Mouse (Mus musculus) midbrain, embryonic 11.5 days (tissue): ENCODE data around the gene Egfr. TPM values are rescaled to one million over a fixed set of nuclear protein-coding genes. Genes with fewer than 3 reads are reported as not detected.

Source experiments
- ATAC-seq: fragments of 200-750 bp; cut with Nextera tagmentation; 2 replicates; pipeline ENCODE4 v1.8.0; 2017; ENCODE audit warnings: moderate TSS enrichment, moderate library complexity; ENCODE audit not compliant: low FRiP score
- DNase-seq: peaks from one replicate; pipeline ENCODE4 v3.0.0; 2015; ENCODE audit warnings: low spot score; ENCODE audit errors: missing footprints
- H3K27ac ChIP-seq: fragments of 300-500 bp; sonication (generic); 2 replicates; pipeline ENCODE4 v1.5.1; 2014; ENCODE audit warnings: low read depth, low read length
- H3K27me3 ChIP-seq: fragments of 300-500 bp; sonication (generic); 2 replicates; pipeline ENCODE4 v1.6.1; 2014; ENCODE audit warnings: mild to moderate bottlenecking, low read length, moderate library complexity, mixed read lengths; ENCODE audit not compliant: control insufficient read depth, insufficient read depth
- H3K36me3 ChIP-seq: fragments of 300-500 bp; sonication (generic); 2 replicates; pipeline ENCODE4 v1.6.1; 2014; ENCODE audit warnings: mild to moderate bottlenecking, low read length, moderate library complexity, mixed read lengths; ENCODE audit not compliant: control insufficient read depth, insufficient read depth
- H3K4me1 ChIP-seq: fragments of 300-500 bp; sonication (generic); 2 replicates; pipeline ENCODE4 v1.6.1; 2014; ENCODE audit warnings: low read length; ENCODE audit not compliant: control insufficient read depth, insufficient read depth
- H3K4me2 ChIP-seq: fragments of 300-500 bp; sonication (generic); 2 replicates; pipeline ENCODE4 v1.6.1; 2014; ENCODE audit warnings: mild to moderate bottlenecking, moderate library complexity
- H3K4me3 ChIP-seq: fragments of 300-500 bp; sonication (generic); 2 replicates; pipeline ENCODE4 v1.5.1; 2014; ENCODE audit warnings: low read depth, low read length
- H3K9ac ChIP-seq: fragments of 300-500 bp; sonication (generic); 2 replicates; pipeline ENCODE4 v1.6.1; 2014; ENCODE audit warnings: low read length
- H3K9me3 ChIP-seq: fragments of 300-500 bp; sonication (generic); 2 replicates; pipeline ENCODE4 v1.6.1; 2016; ENCODE audit warnings: low read length; ENCODE audit not compliant: control insufficient read depth
- WGBS: fragments of 180-500 bp; shearing (Covaris S2); extraction: QIAGEN DNeasy Blood & Tissue Kit; methylation state at CpG from one replicate; pipeline ENCODE4 v1.1.7; 2014; 5-methylcytosine and 5-hydroxymethylcytosine counted together
- polyA plus RNA-seq: library from polyadenylated mRNA; unstranded; fragments of >200 nt; fragmentation: Nextera tagmentation; extraction: Ambion mirVana; gene quantifications from 2 replicates; pipeline ENCODE4 v1.2.1, GENCODE M21; 2014

Egfr gene
- polyA plus RNA-seq, 1 experiment from 2014 or later: 4.5 TPM

GRCm38 (mm10) chr11:16863547-16863946 lies 111.5 kb downstream of the Egfr start:
- Histone ChIP-seq H3K9me3 (no peaks in the 10 kb centered on the region), H3K4me1 (no peaks in the 10 kb centered on the region), H3K4me3 (no peak overlapping the region), H3K9ac (no peak overlapping the region), H3K27me3 (no peaks in the 10 kb centered on the region), H3K4me2 (no peak overlapping the region), H3K36me3 (no peaks in the 10 kb centered on the region), H3K27ac (no peak overlapping the region)
- ATAC-seq: no peak
- DNase-seq: no peak

DNA sequence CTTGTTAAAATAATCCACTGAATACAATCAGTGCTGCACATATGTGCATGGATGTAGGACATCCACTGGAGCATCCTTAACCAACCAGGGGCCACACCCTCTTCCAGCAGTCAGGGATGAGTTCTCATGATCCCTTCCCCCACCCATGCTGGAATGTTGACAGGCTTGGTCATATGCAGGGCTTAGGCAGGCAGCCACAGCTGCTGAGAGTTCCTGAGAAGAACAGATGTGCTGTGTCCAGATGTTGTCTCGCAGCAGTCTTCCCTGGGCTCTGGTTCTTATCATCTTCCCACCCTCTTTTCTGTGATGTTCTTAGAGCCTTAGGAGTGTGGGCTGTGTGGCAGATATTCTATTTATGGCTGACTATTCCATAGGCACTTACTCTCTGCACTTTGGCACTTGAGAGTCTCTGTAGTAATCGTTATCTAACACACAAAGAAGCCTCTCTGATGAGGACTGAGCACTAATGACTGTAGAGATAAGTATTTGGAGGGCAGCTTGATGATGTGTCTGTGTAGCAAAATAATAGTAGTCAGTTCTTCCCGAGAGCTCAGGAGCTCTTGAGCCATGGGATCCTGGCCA lies 113.1 kb downstream of the Egfr start:
- Histone ChIP-seq H3K9ac (no peak overlapping the region), H3K9me3 (no peaks in the 10 kb centered on the region), H3K27ac (no peak overlapping the region), H3K4me1 (no peaks in the 10 kb centered on the region), H3K36me3 (no peaks in the 10 kb centered on the region), H3K4me2 (no peak overlapping the region), H3K27me3 (no peaks in the 10 kb centered on the region), H3K4me3 (no peak overlapping the region)
- 86% methylated on average over 3 of the region's 3 CpGs for WGBS
- DNase-seq: no peak
- no peak for ATAC-seq

DNA sequence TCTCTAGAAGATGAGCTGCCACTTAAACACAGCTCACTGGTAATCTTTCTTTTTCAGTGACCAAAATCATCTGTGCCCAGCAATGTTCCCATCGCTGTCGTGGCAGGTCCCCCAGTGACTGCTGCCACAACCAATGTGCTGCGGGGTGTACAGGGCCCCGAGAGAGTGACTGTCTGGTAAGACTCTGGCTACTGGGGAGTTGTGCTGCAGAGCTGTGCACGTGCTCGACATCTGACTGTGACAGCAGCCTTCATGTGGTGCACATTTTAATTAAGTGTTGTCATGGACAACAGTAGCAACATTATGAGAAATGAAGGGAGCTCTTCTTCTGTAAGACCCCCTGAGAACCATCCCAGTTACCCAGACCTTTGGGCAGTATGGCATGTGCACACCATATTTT lies 116.0 kb downstream of the Egfr start:
- no peaks in the 10 kb centered on the region for H3K4me1 ChIP-seq
- no peak overlapping the region for H3K27ac ChIP-seq
- H3K4me3 ChIP-seq: no peak overlapping the region
- WGBS: 65% methylated on average over 6 of the region's 6 CpGs
- no peak overlapping the region for H3K9ac ChIP-seq
- H3K9me3 ChIP-seq: no peaks in the 10 kb centered on the region
- H3K4me2 ChIP-seq: no peak overlapping the region
- H3K27me3 ChIP-seq: no peaks in the 10 kb centered on the region
- DNase-seq (no peak), ATAC-seq (no peak)
- H3K36me3 ChIP-seq: no peaks in the 10 kb centered on the region

- no peaks in the 10 kb centered on the region for H3K9me3 ChIP-seq
- H3K27me3 ChIP-seq: no peaks in the 10 kb centered on the region
- no peak overlapping the region for H3K27ac ChIP-seq
- no peak overlapping the region for H3K4me3 ChIP-seq
- no peak for DNase-seq
- H3K9ac ChIP-seq: no peak overlapping the region
- WGBS: 40% methylated on average over 2 of the region's 2 CpGs
- ATAC-seq: no peak
- no peaks in the 10 kb centered on the region for H3K4me1 ChIP-seq
- H3K36me3 ChIP-seq: no peaks in the 10 kb centered on the region
- H3K4me2 ChIP-seq: no peak overlapping the region
Measured at GRCm38 (mm10) chr11:16869506-16869905, 117.5 kb downstream of the Egfr start.

GRCm38 (mm10) chr11:16871120-16871519 lies 119.1 kb downstream of the Egfr start:
- Histone ChIP-seq H3K4me2 (no peak overlapping the region), H3K27ac (no peak overlapping the region), H3K27me3 (no peaks in the 10 kb centered on the region), H3K4me1 (no peaks in the 10 kb centered on the region), H3K4me3 (no peak overlapping the region), H3K36me3 (no peaks in the 10 kb centered on the region), H3K9ac (no peak overlapping the region), H3K9me3 (no peaks in the 10 kb centered on the region)
- 64% methylated on average over 5 of the region's 5 CpGs for WGBS
- ATAC-seq: peak; percentile 22; the same call in 1 of the 2 replicates
- DNase-seq: no peak

GRCm38 (mm10) chr11:16877676-16878378 lies 125.8 kb downstream of the Egfr start:
- no peaks in the 10 kb centered on the region for H3K9me3 ChIP-seq
- 63% methylated on average over 9 of the region's 9 CpGs for WGBS

DNA sequence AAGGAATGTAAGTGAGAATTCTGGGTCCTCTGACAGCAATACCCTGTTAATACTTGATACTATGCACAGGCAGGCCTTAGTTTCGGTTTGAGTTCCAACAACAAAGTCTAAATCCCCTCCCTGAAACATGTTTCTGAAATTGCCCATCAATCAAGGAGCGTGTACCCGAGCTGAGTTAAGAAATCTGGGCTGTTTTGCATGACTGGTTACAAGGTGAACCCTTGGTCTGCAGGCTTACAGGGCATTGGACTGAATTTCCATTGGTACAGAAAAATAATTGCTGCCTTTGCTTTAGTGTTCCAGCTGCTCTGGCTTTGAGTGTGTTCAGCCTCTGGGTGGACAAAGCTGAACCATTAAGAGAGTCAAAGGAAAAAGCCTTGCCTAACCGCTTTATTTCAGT lies 129.9 kb downstream of the Egfr start:
- Histone ChIP-seq H3K27ac (no peak overlapping the region), H3K27me3 (no peaks in the 10 kb centered on the region), H3K9me3 (no peaks in the 10 kb centered on the region), H3K36me3 (no peaks in the 10 kb centered on the region), H3K9ac (no peak overlapping the region), H3K4me1 (no peaks in the 10 kb centered on the region), H3K4me2 (no peak overlapping the region), H3K4me3 (no peak overlapping the region)
- no peak for DNase-seq
- WGBS: 81% methylated on average over 4 of the region's 4 CpGs
- no peak for ATAC-seq

More at GRCm38 (mm10) chr11:16877676-16878378, 125.8 kb downstream of the Egfr start:
- no peak overlapping the region for H3K4me3 ChIP-seq
- no peak overlapping the region for H3K27ac ChIP-seq
- ATAC-seq: no peak
- DNase-seq: no peak
- no peaks in the 10 kb centered on the region for H3K36me3 ChIP-seq
- H3K9ac ChIP-seq: no peak overlapping the region
- no peak overlapping the region for H3K4me2 ChIP-seq
- no peaks in the 10 kb centered on the region for H3K27me3 ChIP-seq
- no peaks in the 10 kb centered on the region for H3K4me1 ChIP-seq

DNA sequence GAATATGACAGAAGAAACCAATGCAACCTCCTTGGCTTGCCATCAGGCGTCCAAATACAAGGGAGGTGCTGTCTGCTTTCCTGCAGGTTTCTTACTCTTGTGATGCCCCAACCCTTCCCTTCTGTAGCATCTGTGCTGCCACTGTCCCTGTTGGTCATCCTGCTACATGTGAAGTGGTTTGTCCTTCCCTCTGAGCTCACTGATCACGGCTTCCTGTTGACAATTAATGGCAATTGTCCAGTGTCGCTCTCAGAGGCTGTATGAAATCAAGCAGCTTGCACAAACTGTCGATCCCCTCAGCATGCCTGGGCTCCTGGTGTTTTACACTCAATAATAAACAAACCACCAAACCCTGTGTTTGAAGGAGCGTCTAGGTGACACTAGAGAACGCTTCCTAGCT lies 134.1 kb downstream of the Egfr start:
- Histone ChIP-seq H3K36me3 (no peaks in the 10 kb centered on the region), H3K27me3 (no peaks in the 10 kb centered on the region), H3K4me2 (no peak overlapping the region), H3K4me3 (no peak overlapping the region), H3K9me3 (no peaks in the 10 kb centered on the region), H3K9ac (no peak overlapping the region), H3K27ac (no peak overlapping the region), H3K4me1 (no peaks in the 10 kb centered on the region)
- DNase-seq (no peak), ATAC-seq (no peak)
- WGBS: 77% methylated on average over 6 of the region's 6 CpGs

GRCm38 (mm10) chr11:16888086-16888485 lies 136.1 kb downstream of the Egfr start:
- Histone ChIP-seq H3K27ac (no peak overlapping the region), H3K4me1 (no peaks in the 10 kb centered on the region), H3K9me3 (no peaks in the 10 kb centered on the region), H3K9ac (no peak overlapping the region), H3K36me3 (no peaks in the 10 kb centered on the region), H3K4me3 (no peak overlapping the region), H3K4me2 (no peak overlapping the region), H3K27me3 (no peaks in the 10 kb centered on the region)
- ATAC-seq (no peak), DNase-seq (no peak)
